Mouse (Mus musculus) gastrocnemius, postnatal 10 days (tissue): ENCODE measurements around the gene Nap1l4. TPM values are rescaled to one million over a fixed set of nuclear protein-coding genes. Genes with fewer than 3 reads are reported as not detected.
"Not testable (repeated sequence)": the region's sequence is repeated elsewhere in the genome, so short reads cannot be mapped to it uniquely, and the experiment has no call there.

Experiments used
- DNase-seq: peaks from one replicate; pipeline ENCODE4 v3.0.0; 2021; ENCODE audit warnings: mixed read lengths
- long read RNA-seq, 2 experiments: library from polyadenylated mRNA; stranded (forward); transcript quantifications; one replicate each; pipeline ENCODE4 v2.0.0; 2021
- total RNA-seq, 2 experiments: library from RNA; stranded (reverse); gene quantifications; 2 replicates each; pipeline ENCODE4 v1.2.3; 2021

Gene Nap1l4
- 100 to 1,000 TPM; 164 to 169 TPM for total RNA-seq
- long read RNA-seq, experiment 1, transcript Nap1l4-206 (15 exons, 2,259 nt): major isoform, 95 of 165 reads
- long read RNA-seq, experiment 1, transcript Nap1l4-201 (16 exons, 2,285 nt): minor isoform, 32 of 165 reads
- long read RNA-seq, experiment 1, partial matches to known transcripts: 7 of 165 reads
- long read RNA-seq, experiment 1, other reads (novel, unspliced or antisense): 30 of 165 reads
- long read RNA-seq, experiment 2, transcript Nap1l4-206 (15 exons, 2,259 nt): major isoform, 101 of 151 reads
- long read RNA-seq, experiment 2, transcript Nap1l4-201 (16 exons, 2,285 nt): minor isoform, 22 of 151 reads
- long read RNA-seq, experiment 2, partial matches to known transcripts: 7 of 151 reads
- long read RNA-seq, experiment 2, other reads (novel, unspliced or antisense): 18 of 151 reads

- peak; percentile 95 for DNase-seq
These were observed at the start of gene Nap1l4 for GRCm38 (mm10) chr7:143548976-143549457. TSS of gene Nap1l4 (minus strand) at chr7:143549106.

GRCm38 (mm10) chr7:143594865-143595264 is 46.0 kb upstream of the Nap1l4 start:
- DNase-seq: no peak

- DNase-seq: no peak
These were observed 43.3 kb upstream of the Nap1l4 start for GRCm38 (mm10) chr7:143592255-143592654.

- DNase-seq: peak; percentile 19
These were observed 39.1 kb upstream of the Nap1l4 start for GRCm38 (mm10) chr7:143588006-143588405.

GRCm38 (mm10) chr7:143587586-143587985 is 38.7 kb upstream of the Nap1l4 start:
- no peak for DNase-seq

- peak; percentile 81 for DNase-seq
These were observed 35.0 kb upstream of the Nap1l4 start for GRCm38 (mm10) chr7:143583956-143584355.

- DNase-seq: no peak
These were observed 34.1 kb upstream of the Nap1l4 start for GRCm38 (mm10) chr7:143583025-143583424.

GRCm38 (mm10) chr7:143575751-143576150 is 26.8 kb upstream of the Nap1l4 start:
- no peak for DNase-seq

- DNase-seq: no peak
These were observed 16.7 kb upstream of the Nap1l4 start for GRCm38 (mm10) chr7:143565648-143566039.

GRCm38 (mm10) chr7:143565015-143565647 is 16.2 kb upstream of the Nap1l4 start:
- DNase-seq: no peak

GRCm38 (mm10) chr7:143563787-143564186 is 14.9 kb upstream of the Nap1l4 start:
- no peak for DNase-seq

GRCm38 (mm10) chr7:143557616-143558015 is 8.7 kb upstream of the Nap1l4 start:
- no peak for DNase-seq

- DNase-seq: peak; percentile 70
These were observed 8.2 kb upstream of the Nap1l4 start for GRCm38 (mm10) chr7:143556964-143557610.

GRCm38 (mm10) chr7:143549588-143550220 is 798 bp upstream of the Nap1l4 start:
- DNase-seq: no peak

GRCm38 (mm10) chr7:143548231-143548961 is 510 bp downstream of the Nap1l4 start:
- DNase-seq: no peak

- DNase-seq: no peak
These were observed 2.4 kb downstream of the Nap1l4 start for GRCm38 (mm10) chr7:143546554-143546953.

GRCm38 (mm10) chr7:143544368-143544767 is 4.5 kb downstream of the Nap1l4 start:
- DNase-seq: peak; percentile 20

- DNase-seq: no peak
These were observed 10.2 kb downstream of the Nap1l4 start for GRCm38 (mm10) chr7:143538671-143539070.

- not testable (repeated sequence) for DNase-seq
These were observed 10.7 kb downstream of the Nap1l4 start for GRCm38 (mm10) chr7:143538229-143538628.

- no peak for DNase-seq
These were observed 12.7 kb downstream of the Nap1l4 start for GRCm38 (mm10) chr7:143536251-143536650.

- no peak for DNase-seq
These were observed 15.6 kb downstream of the Nap1l4 start for GRCm38 (mm10) chr7:143533284-143533683.

- DNase-seq: no peak
These were observed 16.5 kb downstream of the Nap1l4 start for GRCm38 (mm10) chr7:143532410-143532809.
